Mouse (Mus musculus) heart, postnatal 0 days (tissue): ENCODE data around the gene Atp10a. TPM values are rescaled to one million over a fixed set of nuclear protein-coding genes. Genes with fewer than 3 reads are reported as not detected.

Experiments
- ATAC-seq: fragments of 200-750 bp; cut with Nextera tagmentation; 2 replicates; pipeline ENCODE4 v1.8.0; 2017; ENCODE audit warnings: low read depth, moderate number of reproducible peaks, moderate library complexity; ENCODE audit not compliant: insufficient read depth
- DNase-seq: peaks from one replicate; pipeline ENCODE4 v3.0.0-alpha.2; 2016; ENCODE audit warnings: low spot score
- H3K27ac ChIP-seq: fragments of 300-500 bp; sonication (generic); 2 replicates; pipeline ENCODE4 v1.5.1; 2014; ENCODE audit warnings: low read depth, mild to moderate bottlenecking
- H3K27me3 ChIP-seq: fragments of 300-500 bp; sonication (generic); 2 replicates; pipeline ENCODE4 v1.6.1; 2014; ENCODE audit warnings: low read length, mixed read lengths; ENCODE audit not compliant: control insufficient read depth, insufficient read depth
- H3K36me3 ChIP-seq: fragments of 300-500 bp; sonication (generic); replicated peaks from 2 replicates; pipeline ENCODE4 v1.6.1; 2014; ENCODE audit warnings: low read length, mixed read lengths; ENCODE audit not compliant: control insufficient read depth, insufficient read depth
- H3K4me1 ChIP-seq: fragments of 300-500 bp; sonication (generic); 2 replicates; pipeline ENCODE4 v1.6.1; 2014; ENCODE audit warnings: antibody characterized with exemption; ENCODE audit not compliant: control insufficient read depth, insufficient read depth
- H3K4me2 ChIP-seq: fragments of 300-500 bp; sonication (generic); 2 replicates; pipeline ENCODE4 v1.6.1; 2014; ENCODE audit warnings: low read depth, mild to moderate bottlenecking, low read length, moderate library complexity
- H3K4me3 ChIP-seq: fragments of 300-500 bp; sonication (generic); 2 replicates; pipeline ENCODE4 v1.5.1; 2014; ENCODE audit warnings: low read depth, low read length
- H3K9ac ChIP-seq: fragments of 300-500 bp; sonication (generic); replicated peaks from 2 replicates; pipeline ENCODE4 v1.6.1; 2014; ENCODE audit warnings: low read depth, low read length, mixed read lengths
- H3K9me3 ChIP-seq: fragments of 300-500 bp; sonication (generic); replicated peaks from 2 replicates; pipeline ENCODE4 v1.6.1; 2016; ENCODE audit warnings: low read length; ENCODE audit not compliant: control insufficient read depth
- CTCF ChIP-seq: IDR thresholded peaks from 2 replicates; pipeline ENCODE4 v1.5.1; 2016; ENCODE audit warnings: antibody characterized with exemption, control low read depth, low read depth
- EP300 ChIP-seq: IDR thresholded peaks from 2 replicates; pipeline ENCODE4 v1.6.1; 2016; ENCODE audit warnings: antibody characterized with exemption, low read depth
- WGBS: fragments of 180-500 bp; shearing (Covaris S2); extraction: QIAGEN DNeasy Blood & Tissue Kit; methylation state at CpG from one replicate; pipeline ENCODE4 v1.1.7; 2014; 5-methylcytosine and 5-hydroxymethylcytosine counted together
- polyA plus RNA-seq: library from polyadenylated mRNA; unstranded; fragments of >200 nt; fragmentation: Nextera tagmentation; extraction: Ambion mirVana; gene quantifications from 2 replicates; pipeline ENCODE4 v1.2.1, GENCODE M21; 2015
- total RNA-seq: library from RNA; depleted of rRNA; stranded (reverse); fragments of >200 nt; gene quantifications from 2 replicates; pipeline ENCODE4 v1.2.3, GENCODE M21; 2014; ENCODE audit warnings: low replicate concordance

The Atp10a gene
- total and polyA plus RNA-seq, 2 experiments from 2014 or later = 0.41 to 3.1 TPM

GRCm38 (mm10) chr7:58668617-58669016, 12.7 kb downstream of the Atp10a start:
- H3K4me3 ChIP-seq = no peak overlapping the region
- H3K9ac ChIP-seq = no peak overlapping the region
- DNase-seq = no peak
- no peaks in the 10 kb centered on the region for H3K36me3 ChIP-seq
- no peak overlapping the region for H3K27ac ChIP-seq
- H3K9me3 ChIP-seq = no peaks in the 10 kb centered on the region; the same call in 1 of the 2 replicates
- ATAC-seq = no peak
- no peak overlapping the region for H3K4me2 ChIP-seq
- H3K4me1 ChIP-seq = no peaks in the 10 kb centered on the region
- TF ChIP-seq CTCF (no peak), EP300 (no peak)
- H3K27me3 ChIP-seq = no peaks in the 10 kb centered on the region
- WGBS = 83% methylated on average over 1 of the region's 1 CpGs

- H3K27me3 ChIP-seq = no peaks in the 10 kb centered on the region
- no peaks in the 10 kb centered on the region for H3K36me3 ChIP-seq
- DNase-seq (no peak), ATAC-seq (no peak)
- WGBS = 58% methylated on average over 3 of the region's 3 CpGs
- TF ChIP-seq EP300 = no peak
- TF ChIP-seq CTCF = no peak
- no peaks in the 10 kb centered on the region; the same call in 1 of the 2 replicates for H3K9me3 ChIP-seq
- no peaks in the 10 kb centered on the region for H3K4me1 ChIP-seq
- H3K4me3 ChIP-seq = no peak overlapping the region
- H3K4me2 ChIP-seq = no peak overlapping the region
- H3K27ac ChIP-seq = no peak overlapping the region
- no peak overlapping the region for H3K9ac ChIP-seq
Measured at GRCm38 (mm10) chr7:58676075-58676474, 20.1 kb downstream of the Atp10a start.

- no peaks in the 10 kb centered on the region for H3K27me3 ChIP-seq
- H3K9me3 ChIP-seq = no peaks in the 10 kb centered on the region; the same call in 1 of the 2 replicates
- ATAC-seq (no peak), DNase-seq (no peak)
- H3K9ac ChIP-seq = no peak overlapping the region
- WGBS = 48% methylated on average over 5 of the region's 5 CpGs
- no peak overlapping the region for H3K4me3 ChIP-seq
- no peak overlapping the region for H3K4me2 ChIP-seq
- no peaks in the 10 kb centered on the region for H3K4me1 ChIP-seq
- H3K27ac ChIP-seq = no peak overlapping the region
- no peak for TF ChIP-seq CTCF
- TF ChIP-seq EP300 = no peak
- no peaks in the 10 kb centered on the region for H3K36me3 ChIP-seq
Measured at GRCm38 (mm10) chr7:58677111-58677805, 21.3 kb downstream of the Atp10a start.

GRCm38 (mm10) chr7:58685967-58686366, 30.0 kb downstream of the Atp10a start:
- ATAC-seq = no peak
- 82% methylated on average over 1 of the region's 1 CpGs for WGBS

GRCm38 (mm10) chr7:58686573-58686972, 30.6 kb downstream of the Atp10a start:
- H3K4me2 ChIP-seq = no peak overlapping the region
- H3K9me3 ChIP-seq = no peaks in the 10 kb centered on the region
- H3K27me3 ChIP-seq = no peaks in the 10 kb centered on the region
- no peak overlapping the region for H3K9ac ChIP-seq
- DNase-seq = no peak
- no peak overlapping the region for H3K27ac ChIP-seq
- no peaks in the 10 kb centered on the region for H3K4me1 ChIP-seq
- no peaks in the 10 kb centered on the region for H3K36me3 ChIP-seq
- 52% methylated on average over 5 of the region's 5 CpGs for WGBS
- no peak overlapping the region for H3K4me3 ChIP-seq
- ATAC-seq = no peak
- TF ChIP-seq CTCF = no peak

More at GRCm38 (mm10) chr7:58685967-58686366, 30.0 kb downstream of the Atp10a start:
- Histone ChIP-seq H3K27me3 (no peaks in the 10 kb centered on the region), H3K4me3 (no peak overlapping the region), H3K36me3 (no peaks in the 10 kb centered on the region), H3K4me2 (no peak overlapping the region), H3K9ac (no peak overlapping the region), H3K27ac (no peak overlapping the region), H3K4me1 (no peaks in the 10 kb centered on the region), H3K9me3 (no peaks in the 10 kb centered on the region)
- TF ChIP-seq CTCF = no peak
- no peak for TF ChIP-seq EP300
- no peak for DNase-seq

DNA sequence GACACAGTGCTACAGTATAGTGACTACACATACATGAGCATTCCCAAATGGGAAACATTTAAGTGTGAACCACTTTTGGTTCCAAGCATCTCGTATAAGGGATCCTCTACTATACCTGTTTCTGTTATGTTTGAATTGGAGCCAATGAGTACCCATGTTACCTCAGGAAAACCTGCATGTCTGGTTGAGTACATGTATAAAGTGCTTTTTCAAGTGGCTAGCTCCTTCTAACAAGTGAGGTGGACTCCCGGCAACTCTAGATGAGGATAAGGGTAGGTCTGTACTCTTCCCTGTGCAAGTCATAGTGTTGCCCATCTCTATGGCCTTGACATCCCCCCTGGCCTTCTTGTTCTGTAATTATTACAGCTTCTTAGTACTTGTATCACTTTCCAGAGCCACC, 31.0 kb downstream of the Atp10a start:
- H3K27ac ChIP-seq = no peak overlapping the region
- no peak for TF ChIP-seq CTCF

More for the DNA sequence above, 31.0 kb downstream of the Atp10a start:
- WGBS = 79% methylated on average over 2 of the region's 2 CpGs
- ATAC-seq = no peak
- Histone ChIP-seq H3K27me3 (no peaks in the 10 kb centered on the region), H3K4me2 (no peak overlapping the region), H3K36me3 (no peaks in the 10 kb centered on the region), H3K9me3 (no peaks in the 10 kb centered on the region), H3K4me1 (no peaks in the 10 kb centered on the region), H3K4me3 (no peak overlapping the region), H3K9ac (no peak overlapping the region)
- no peak for DNase-seq
